Mouse (Mus musculus) thymus, postnatal 4 days (tissue): ENCODE measurements at regions not wholly inside any gene's neighbourhood (a gene's known extent, or its start where the extent isn't known, plus 50 kb on each side); places are given as distances from the start of the nearest gene placed in this dataset.

Experiments used
- DNase-seq: peaks from one replicate; pipeline ENCODE4 v3.0.0; 2021

DNA sequence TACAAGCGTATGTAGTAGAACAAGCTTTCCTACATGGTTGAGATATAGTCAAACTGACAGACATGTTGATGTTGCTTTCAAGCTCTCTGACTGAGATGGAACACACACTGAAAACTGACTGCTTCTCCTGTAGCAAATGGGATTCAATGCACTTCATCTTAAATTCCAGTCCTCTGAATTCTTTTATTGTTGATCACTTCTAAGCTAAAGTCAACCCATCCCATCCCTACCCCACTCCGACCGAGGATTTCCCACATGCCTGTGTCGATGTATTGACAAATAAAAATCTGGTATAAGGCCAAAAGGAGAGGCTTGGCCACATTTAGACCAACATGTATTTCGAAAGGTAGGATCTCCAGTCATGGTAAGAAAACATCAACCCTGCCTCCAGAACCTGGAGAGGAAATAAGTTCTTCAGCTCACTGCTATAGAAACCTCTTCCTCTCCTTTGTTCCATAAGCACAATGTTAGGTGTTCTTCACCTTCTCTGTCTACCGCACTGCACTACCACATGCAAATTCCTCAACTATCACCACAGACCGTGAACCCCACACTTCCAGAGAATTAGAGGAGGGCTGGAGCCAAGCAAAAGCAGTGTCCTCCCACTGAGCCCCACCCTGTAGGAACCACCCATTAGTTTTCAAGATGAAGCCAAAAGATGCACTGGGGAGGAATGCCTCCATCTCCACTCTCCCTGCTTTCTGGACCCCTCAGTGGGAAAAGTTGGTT, 330.1 kb downstream of the Klf6 start:
- no peak for DNase-seq

DNA sequence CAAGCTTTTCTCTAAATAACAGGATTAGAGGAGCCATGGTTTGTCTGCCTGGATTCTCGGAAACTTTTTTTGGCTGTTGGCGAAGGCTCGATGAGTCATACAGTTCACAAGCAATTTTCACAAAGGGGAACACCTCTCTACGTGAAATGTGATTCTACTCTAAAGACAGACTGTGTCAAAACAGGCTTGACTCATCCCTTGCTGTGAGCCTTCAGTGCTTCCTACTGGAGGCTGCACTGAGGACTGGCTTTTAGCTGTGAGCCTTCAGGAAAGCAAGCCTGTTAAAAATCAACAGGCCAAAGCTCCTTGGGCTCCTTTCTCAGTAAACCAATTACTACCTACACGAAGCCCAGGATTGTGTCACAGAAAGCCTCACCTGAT, 330.6 kb downstream of the Klf6 start:
- no peak for DNase-seq

DNA sequence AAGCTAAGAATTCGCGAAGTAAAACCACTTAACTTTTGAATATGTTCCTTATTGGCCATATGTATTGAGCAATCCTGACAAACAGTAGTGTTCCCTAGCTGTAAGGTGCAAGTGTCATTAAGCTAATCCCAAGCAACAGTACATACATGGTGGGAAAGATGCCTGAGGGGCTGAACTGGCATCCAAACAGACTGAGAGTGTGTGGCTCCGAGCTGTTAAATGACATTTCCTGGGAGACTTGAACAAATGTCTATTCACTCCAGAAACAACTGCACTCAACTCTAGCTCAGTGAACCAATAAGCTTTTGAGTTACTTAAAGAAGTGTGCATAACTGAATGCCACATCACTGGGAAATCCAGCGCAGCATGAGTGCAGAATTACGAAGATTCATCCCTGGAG, 335.4 kb downstream of the Klf6 start:
- no peak for DNase-seq

DNA sequence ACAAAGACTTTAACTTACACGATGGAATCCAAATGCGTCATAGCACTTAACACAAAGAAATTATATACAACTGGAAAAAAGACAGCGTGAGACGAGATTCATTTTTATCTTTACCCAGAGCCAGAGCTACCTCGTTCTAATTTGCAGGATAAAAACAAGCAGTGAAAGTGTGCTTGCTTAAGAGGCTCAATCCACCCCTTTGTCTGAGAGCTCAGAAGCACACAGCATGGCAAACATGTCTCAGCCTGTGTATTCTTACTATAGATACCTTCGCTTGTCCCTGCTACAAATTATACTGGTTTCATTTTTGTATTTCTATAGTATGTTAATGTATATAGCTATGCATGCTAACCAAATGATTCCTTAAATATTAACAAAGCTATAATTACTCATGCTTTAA, 337.8 kb downstream of the Klf6 start:
- DNase-seq = no peak

DNA sequence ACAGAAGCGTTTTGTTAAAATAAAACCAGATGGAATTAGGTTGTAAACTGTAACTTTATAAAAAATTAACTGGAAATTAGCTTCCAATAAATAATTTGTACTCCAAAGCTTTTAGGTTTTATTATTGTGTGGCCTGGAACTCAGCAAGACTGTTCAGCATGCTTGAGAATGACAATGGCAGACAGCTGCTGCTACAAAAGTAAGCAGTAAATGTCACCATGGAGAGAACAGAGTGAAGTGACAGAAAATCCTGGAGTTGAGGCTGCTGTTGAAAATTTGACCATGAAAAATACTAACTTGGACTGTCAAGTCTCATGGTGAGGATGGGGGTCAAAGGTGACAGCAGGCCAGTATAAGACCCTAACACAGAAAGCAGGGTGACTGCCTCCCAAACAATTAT, 340.2 kb downstream of the Klf6 start:
- no peak for DNase-seq

DNA sequence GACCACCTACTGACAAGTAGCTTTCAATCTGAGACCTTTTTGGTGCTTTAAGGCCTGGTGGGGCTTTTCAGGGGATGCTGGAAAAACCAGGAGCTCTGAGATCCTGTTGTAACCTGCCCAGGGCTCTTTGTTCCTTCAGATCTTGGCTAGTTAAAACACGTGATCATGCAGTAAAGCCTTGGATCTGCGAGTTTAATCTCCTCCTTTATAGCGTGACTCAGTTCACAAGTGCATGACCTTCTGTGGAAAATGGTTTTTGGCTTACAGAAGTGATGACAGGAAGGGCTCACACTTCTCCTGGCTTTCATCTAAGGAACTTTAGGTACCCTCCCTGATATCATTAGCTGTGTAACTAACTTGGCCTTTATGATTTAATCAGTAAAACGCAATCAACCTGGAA, 343.1 kb upstream of the Pitrm1 start:
- DNase-seq = no peak

DNA sequence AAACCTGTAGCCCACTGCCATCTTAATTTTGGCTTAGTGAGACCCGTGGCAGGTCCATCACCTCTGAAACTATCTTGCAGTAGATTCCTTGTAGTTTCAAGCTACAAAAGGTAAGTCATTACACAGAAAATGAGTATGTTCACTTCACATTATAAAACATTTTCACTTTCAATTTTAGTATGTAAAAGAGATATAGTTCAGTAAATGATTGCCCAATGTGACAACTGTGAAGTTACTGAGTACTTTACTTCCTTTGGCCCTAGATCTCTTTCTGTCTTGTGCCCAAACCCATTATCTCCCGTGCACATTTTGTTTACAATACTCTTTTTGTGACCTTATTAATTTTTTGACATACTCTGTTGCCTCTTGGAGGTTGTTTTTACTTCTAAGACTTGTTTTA, 335.4 kb upstream of the Pitrm1 start:
- DNase-seq = no peak

DNA sequence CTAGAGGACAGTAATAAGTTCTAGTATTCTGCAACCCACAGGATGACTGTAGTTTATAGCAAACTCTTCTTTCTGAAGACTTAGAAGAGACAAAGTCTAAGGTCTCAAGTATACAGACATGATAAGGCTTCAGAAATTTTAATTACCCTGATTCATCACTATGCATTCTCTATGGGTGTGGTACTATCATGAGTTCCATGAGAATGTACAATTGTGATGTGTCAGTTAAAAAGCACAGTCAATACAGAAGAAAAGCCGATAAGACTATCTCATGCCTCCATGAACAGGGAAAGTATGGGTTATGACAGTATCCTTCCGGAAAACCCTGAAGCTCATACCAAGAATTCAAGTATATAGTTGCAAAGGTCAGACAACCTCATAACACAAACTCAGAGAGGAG, 333.8 kb upstream of the Pitrm1 start:
- no peak for DNase-seq

DNA sequence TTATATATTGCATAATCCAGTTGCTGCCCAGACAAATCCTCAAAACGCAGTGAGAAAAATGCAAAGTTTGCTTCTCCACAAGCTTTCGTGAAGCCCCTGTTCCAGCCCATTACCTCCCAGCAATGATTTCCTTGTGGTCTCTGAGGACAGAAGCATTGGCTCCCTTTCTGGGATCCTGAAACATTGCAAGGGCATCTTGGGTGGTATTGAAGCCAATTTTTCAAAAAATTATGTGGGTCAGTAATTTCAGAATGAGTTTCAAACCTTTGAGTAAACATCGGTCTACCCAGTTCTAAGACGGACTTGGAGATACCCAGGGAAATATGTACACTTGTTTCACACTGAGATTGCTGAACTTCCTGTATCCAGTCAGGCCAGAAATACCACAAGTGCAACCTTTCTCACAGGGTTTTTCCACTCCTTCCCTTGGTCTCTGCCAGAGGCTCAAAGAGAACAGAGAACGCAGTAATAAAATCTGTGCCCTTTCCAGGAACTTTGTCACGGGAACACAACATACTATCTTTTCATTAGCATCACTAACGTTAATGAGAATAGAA, 321.8 kb upstream of the Pitrm1 start:
- no peak for DNase-seq

DNA sequence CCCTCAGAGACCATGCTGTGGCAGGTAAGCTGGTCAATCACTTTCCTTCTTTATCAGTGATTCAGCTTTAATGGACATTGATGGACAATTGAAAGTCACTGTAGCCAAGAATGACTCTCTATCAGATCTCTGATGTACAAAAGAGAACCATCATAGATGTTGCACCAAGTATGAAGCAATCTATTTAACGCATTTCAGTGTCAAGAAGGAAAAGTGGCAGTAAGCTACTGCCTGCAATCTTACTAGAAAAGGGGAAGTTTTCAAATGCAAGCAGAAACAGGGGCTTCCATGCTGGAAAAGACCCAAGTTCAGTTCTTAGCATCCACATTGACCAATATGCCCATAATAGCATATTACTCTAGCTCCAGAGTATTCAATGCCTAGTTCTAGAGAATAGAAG, 319.7 kb upstream of the Pitrm1 start:
- DNase-seq = no peak

DNA sequence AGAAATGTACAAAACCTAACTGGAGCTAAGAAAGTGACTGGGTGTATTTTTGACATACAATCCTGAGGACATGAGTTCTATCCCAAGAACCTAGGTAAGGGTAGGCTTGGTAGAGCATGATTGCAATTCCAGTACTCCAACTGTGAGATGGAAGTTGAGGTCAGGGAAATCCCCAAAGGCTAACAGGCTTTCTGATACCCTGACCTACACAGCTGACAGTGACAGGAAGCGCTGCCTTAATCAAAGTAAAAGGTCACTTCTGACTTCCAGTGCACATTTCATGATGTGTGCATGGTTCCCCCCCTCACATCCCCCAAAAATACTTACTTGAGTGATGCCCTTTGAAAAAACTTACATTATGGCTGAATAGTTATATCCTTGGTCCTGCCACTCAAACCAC, 312.6 kb upstream of the Pitrm1 start:
- DNase-seq = no peak

DNA sequence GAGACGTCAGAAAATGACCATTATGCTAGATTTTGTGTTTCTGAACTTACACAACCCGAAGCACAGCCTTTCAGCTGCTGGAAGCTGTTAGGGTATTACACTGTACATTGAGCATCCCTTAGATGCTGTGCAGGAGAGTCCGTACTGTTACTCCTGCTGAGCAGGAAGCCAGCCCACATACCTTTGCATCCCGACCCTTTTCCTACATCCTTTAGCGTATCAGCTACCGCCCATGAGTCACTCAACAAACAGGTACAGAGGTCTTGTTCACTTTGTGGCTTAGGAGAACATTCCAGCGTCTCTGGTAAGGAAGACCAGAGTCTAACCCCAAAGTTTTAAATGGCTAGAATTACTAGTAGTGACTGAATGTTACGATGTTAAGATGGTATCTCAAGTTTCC, 311.4 kb upstream of the Pitrm1 start:
- no peak for DNase-seq

DNA sequence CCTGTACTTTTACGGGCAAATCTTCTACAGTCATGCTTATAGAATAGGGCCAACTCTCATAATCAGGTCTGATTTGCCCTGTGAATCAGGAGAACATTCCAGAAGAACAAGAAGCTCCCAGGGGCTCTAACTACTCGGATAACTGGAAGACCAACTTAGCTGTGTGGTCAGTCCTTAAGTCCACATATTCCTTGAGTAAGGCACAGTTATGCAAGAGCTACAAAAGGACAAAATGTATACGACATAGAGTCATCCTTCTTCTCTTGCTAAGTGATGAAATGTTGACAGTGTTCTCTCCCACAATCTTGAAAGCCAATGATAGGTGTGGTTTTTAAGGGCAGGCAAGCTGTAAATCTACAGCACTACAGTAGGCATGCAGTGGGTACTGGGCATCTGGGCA, 310.7 kb upstream of the Pitrm1 start:
- no peak for DNase-seq

DNA sequence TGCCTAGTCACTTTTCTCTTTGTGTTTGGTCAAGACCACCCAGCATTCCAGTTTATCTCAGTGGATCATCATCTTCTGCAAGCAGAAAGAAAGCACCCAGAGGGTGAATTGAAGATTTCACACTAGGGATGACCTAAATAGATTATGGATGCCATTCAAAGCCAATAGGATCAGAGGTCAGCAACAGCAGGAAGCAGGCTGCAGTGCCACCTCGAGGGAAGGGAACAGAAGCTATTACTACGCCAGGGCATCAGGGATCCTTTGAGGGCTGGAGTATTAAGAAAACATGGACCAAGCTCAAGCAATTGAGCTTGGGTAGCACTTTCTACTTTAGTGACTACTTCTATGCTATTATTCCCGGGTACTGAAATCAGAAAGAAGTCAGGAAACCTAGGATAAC, 307.1 kb upstream of the Pitrm1 start:
- no peak for DNase-seq

DNA sequence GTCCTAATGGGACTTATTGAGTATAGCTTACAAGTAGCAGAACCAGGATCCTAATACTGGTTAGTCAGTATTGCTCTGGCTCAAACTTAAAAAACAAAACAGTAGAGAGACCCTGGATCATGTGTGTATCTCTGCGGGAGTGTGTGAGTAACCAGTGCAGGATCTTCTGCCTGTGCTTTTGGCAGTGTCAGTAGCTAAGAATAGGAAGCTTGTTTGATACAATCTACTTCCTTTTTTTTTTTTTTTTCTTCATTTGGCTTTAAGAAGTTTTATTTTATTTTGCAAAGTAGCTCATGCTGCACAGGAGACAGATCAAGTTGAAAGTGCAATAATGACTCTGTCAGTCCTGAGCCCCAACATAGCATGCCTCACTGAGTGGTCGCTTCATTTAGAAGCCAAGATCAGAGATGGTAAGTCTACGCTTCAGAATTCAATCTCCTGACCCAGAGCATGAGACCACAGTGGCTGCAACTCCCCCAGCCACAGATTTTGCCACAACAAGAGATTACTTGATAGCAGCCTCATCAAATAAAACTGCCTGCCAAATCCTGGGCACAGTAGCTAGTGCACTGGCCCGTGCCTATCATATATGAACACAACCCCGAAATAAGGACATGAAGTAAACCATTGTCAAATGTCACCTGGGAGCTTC, 306.4 kb upstream of the Pitrm1 start:
- no peak for DNase-seq

DNA sequence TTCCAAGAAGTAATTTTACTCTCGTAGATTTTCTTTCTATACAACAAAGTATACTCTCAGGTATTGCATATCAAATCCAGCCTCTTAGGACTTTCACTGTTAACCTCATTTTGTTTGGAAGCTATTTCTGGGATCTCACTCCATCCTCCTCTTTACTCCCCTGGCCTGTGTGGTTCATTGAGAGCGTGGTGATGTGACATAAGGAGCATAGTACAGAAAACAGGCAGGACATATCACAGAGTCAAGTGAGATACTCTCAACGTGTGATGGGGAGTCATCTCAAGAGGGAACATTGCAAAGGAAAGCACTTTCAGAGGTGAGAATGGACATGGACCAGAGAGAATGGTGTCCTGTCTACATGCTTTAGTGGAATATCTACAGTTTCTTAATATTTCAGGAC, 297.8 kb upstream of the Pitrm1 start:
- no peak for DNase-seq

DNA sequence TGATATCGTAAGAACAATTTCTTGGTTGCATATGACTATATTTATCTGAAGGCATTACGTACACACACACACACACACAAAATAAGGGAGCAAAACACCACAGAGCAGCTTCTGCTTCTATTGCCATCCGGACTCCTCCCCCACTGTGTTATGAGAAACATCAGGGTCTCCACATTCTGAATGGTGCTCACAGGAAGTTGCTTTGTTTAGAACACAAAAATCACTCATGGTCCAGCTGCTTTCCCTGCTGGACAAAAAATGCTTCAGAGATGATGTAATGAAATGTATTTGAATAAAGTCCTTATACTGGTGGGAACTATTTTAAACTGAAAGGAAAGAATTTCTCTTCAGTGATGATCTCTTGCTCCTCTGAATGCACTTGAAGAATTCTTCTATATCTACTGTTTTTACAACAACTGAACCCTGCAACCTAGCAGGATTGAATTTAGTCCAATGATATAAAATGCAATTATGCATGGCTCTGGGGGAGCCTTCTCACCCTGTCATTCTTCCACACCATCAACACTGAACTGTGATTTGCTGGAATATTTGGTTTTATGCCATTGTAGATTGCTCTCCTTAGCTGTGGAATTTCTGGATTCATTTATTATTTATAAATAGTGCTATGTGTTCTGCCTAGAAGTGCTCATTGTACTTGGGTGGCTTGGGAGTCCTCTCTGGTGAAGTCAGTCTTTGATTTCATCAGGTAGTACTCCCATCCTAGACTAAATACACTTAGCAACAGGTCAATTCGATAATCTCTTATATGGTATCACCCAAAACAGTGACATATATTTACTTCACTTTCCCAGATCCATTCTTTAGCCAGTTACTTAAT, 296.7 kb upstream of the Pitrm1 start:
- no peak for DNase-seq

DNA sequence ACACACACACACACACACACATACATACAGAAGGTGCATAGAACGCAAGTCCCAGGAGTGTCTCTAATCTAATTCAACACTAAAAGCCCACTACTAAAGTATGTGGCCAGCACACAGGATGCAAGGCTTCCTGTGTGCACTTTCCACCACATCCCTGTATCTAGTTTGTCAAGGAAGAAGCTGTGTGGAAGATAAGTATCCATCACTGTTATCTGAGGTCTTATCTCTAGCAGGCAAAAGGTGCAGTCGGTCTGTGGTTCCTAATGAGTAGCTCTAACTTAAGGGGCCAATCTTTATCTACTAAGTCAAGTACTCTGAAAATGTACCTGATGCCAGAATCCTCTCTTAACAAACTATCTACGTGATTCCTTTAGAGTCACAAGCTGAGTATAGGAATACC, 295.8 kb upstream of the Pitrm1 start:
- DNase-seq = no peak

DNA sequence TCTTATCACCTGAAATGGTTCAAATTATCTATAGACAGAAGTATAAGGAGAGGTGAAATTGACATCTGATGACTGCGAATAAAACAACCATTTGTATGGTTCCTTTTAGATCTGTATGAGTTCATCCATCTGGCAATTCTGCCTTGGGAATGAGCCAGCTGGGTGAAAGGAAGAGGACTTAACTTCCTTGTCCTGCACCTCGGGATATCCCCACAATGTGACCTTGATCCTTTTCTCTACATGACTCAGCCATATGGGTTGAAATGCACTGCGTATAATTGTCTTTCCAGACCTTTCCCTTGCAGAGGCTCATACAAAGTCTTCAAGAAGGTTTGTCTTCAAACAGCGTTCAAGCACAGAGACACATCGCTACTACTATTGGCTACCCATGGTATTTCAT, 292.6 kb upstream of the Pitrm1 start:
- no peak for DNase-seq

DNA sequence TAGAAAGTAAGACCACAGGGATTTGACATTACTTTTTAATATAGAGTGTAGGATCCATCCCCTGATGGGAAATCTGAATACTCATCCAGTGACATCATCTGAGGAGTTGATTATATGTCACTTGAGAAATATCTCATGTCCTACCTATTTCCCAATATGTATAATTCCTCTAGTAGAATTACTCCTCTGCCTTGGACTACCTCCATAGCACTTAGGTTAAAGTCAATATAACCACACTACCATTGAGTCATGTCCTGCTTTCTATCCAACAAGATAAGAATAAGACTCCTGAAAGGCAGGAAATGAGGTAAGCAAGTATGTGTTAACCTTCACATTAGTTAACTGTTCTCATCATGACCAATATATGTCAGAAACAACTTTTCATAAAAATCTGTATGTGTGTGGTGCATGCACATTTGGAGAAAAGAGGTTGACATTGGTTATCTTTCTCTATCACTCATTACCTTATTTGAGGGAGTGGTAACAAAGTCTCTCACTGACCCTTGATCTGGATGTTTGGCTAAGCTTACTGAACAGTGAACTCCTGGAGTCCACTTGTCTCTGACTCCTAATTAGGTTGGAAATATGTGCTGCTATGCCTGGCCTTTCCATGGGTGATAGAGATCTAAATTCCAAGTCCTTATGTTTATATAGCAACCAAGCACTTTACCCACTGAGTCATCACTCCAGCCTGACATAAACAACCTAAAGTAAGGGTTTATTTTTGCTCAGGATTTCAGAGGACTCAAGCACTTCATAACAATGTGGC, 292.0 kb upstream of the Pitrm1 start:
- DNase-seq = no peak

DNA sequence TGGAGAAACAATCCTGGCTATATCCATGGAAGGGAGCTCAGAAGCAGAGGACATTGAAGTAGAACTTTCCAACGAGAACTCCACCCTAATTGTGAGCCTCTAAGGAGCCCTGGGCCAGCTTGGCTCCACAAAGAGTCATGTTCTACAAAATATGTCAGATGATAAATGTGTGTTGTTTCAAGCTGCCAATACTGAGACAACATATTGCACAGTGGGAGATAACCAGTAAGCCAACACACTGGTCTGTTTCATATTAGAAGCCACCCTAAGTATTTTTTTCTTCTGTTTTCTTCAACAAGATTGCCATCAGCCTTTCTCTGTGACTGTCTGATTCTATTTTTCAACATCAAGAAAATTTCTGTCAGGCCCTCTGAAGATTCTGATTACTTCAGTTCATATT, 289.5 kb upstream of the Pitrm1 start:
- no peak for DNase-seq

DNA sequence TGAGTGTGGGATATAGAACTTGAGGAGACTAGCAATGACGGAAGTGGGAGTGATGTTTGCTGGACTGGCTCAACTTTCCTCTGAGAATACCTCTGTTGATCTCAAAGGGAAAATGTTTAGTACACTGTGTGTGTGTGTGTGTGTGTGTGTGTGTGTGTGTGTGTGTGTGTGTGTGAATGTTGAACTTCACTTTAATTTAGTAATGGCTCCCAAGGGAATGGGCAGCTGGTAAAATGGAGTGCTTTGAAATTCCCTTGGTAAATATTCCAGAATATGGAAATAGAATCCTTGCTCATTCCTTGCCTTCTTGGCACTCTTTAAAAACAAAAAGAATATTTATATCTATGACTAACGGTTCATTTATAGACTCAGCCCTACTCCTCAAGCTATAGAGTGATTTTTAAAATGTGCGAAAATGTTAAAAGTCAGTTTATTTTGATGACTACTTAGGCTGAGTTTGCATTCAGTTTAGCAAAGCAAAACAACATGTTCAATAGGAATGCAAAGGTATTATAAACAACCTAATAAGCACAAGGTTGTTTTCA, 287.6 kb upstream of the Pitrm1 start:
- DNase-seq = no peak

DNA sequence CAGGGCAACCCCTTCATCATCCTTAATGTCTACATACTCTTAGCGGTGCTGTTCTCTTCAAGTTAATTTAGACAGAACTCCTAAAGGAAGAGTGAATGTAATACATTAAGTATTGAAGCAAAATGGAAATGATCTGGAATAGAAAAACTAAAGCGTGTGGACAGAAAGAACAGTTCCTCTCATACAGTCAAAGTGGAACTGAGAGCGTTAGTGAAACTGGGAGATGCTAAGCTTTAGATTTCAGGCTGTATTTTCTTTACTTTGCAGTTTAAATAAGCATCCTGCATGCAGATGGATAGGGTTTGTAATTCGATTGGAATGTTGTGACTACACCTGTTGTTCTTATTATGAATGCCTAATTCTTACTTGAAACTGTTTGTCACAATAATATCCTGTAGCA, 286.5 kb upstream of the Pitrm1 start:
- no peak for DNase-seq
